Mouse (Mus musculus) limb, embryonic 15.5 days (tissue): ENCODE results near the gene Vwa8. TPM values are rescaled to one million over a fixed set of nuclear protein-coding genes. Genes with fewer than 3 reads are reported as not detected.
A peak's percentile ranks its signal among the peaks of the same experiment; 100 is the strongest.

ENCODE experiments used
- ATAC-seq: fragments of 200-750 bp; cut with Nextera tagmentation; 2 replicates; pipeline ENCODE4 v1.8.0; 2017; ENCODE audit warnings: low read depth, moderate TSS enrichment; ENCODE audit not compliant: insufficient number of reproducible peaks, low FRiP score, low TSS enrichment
- H3K27ac ChIP-seq: fragments of 300-500 bp; sonication (generic); 2 replicates; pipeline ENCODE4 v1.5.1; 2015; ENCODE audit warnings: moderate library complexity, mild to moderate bottlenecking, inconsistent platforms
- H3K27me3 ChIP-seq: fragments of 300-500 bp; sonication (generic); 2 replicates; pipeline ENCODE4 v1.6.1; 2015; ENCODE audit warnings: inconsistent platforms
- H3K36me3 ChIP-seq: fragments of 300-500 bp; sonication (generic); 2 replicates; pipeline ENCODE4 v1.6.1; 2015; ENCODE audit warnings: inconsistent platforms
- H3K4me1 ChIP-seq: fragments of 300-500 bp; sonication (generic); 2 replicates; pipeline ENCODE4 v1.6.1; 2015; ENCODE audit warnings: inconsistent platforms
- H3K4me2 ChIP-seq: fragments of 300-500 bp; sonication (generic); 2 replicates; pipeline ENCODE4 v1.6.1; 2015; ENCODE audit warnings: mild to moderate bottlenecking, inconsistent platforms
- H3K4me3 ChIP-seq: fragments of 300-500 bp; sonication (generic); 2 replicates; pipeline ENCODE4 v1.5.1; 2015; ENCODE audit warnings: mild to moderate bottlenecking, inconsistent platforms
- H3K9ac ChIP-seq: fragments of 300-500 bp; sonication (generic); 2 replicates; pipeline ENCODE4 v1.6.1; 2015; ENCODE audit warnings: inconsistent platforms
- H3K9me3 ChIP-seq: fragments of 300-500 bp; sonication (generic); 2 replicates; pipeline ENCODE4 v1.6.1; 2016; ENCODE audit warnings: inconsistent platforms
- WGBS: fragments of 180-500 bp; shearing (Covaris S2); methylation state at CpG from one replicate; pipeline ENCODE4 v1.1.7; 2015; 5-methylcytosine and 5-hydroxymethylcytosine counted together
- polyA plus RNA-seq: library from polyadenylated mRNA; unstranded; fragments of >200 nt; fragmentation: Nextera tagmentation; extraction: Ambion mirVana; gene quantifications from 2 replicates; pipeline ENCODE4 v1.2.1, GENCODE M21; 2015

Vwa8 gene
- polyA plus RNA-seq, 1 experiment from 2014 or later = 8.9 TPM

- H3K4me3 ChIP-seq = no peak overlapping the region
- H3K4me2 ChIP-seq = no peak overlapping the region
- WGBS = 29% methylated on average over 9 of the region's 9 CpGs
- H3K9me3 ChIP-seq = no peaks in the 10 kb centered on the region
- H3K4me1 ChIP-seq = peaks cover 52% of the 10 kb centered on the region
- no peaks in the 10 kb centered on the region; the same call in 1 of the 2 replicates for H3K27me3 ChIP-seq
- ATAC-seq = peak; percentile 81; the same call in 1 of the 2 replicates
- no peak overlapping the region for H3K9ac ChIP-seq
- peak overlapping the region; percentile 84 for H3K27ac ChIP-seq
- no peaks in the 10 kb centered on the region; the same call in 1 of the 2 replicates for H3K36me3 ChIP-seq
These were observed 351.5 kb downstream of the Vwa8 start for GRCm38 (mm10) chr14:79200133-79200891.

- peak overlapping the region; percentile 84 for H3K27ac ChIP-seq
- no peak overlapping the region for H3K4me2 ChIP-seq
- H3K4me3 ChIP-seq = no peak overlapping the region
- H3K4me1 ChIP-seq = peaks cover 57% of the 10 kb centered on the region
- WGBS = 86% methylated on average over 9 of the region's 9 CpGs
- H3K27me3 ChIP-seq = no peaks in the 10 kb centered on the region; the same call in 1 of the 2 replicates
- no peaks in the 10 kb centered on the region for H3K9me3 ChIP-seq
- no peak overlapping the region for H3K9ac ChIP-seq
- ATAC-seq = no peak
- H3K36me3 ChIP-seq = no peaks in the 10 kb centered on the region; the same call in 1 of the 2 replicates
These were observed 352.0 kb downstream of the Vwa8 start for GRCm38 (mm10) chr14:79200892-79201285.

GRCm38 (mm10) chr14:79202722-79203362 is 354.0 kb downstream of the Vwa8 start:
- Histone ChIP-seq H3K4me2 (no peak overlapping the region), H3K4me1 (peaks cover 64% of the 10 kb centered on the region), H3K4me3 (no peak overlapping the region), H3K27ac (peak overlapping the region; percentile 72), H3K36me3 (no peaks in the 10 kb centered on the region; the same call in 1 of the 2 replicates), H3K9me3 (no peaks in the 10 kb centered on the region), H3K27me3 (no peaks in the 10 kb centered on the region; the same call in 1 of the 2 replicates), H3K9ac (no peak overlapping the region)
- no peak for ATAC-seq
- 56% methylated on average over 4 of the region's 4 CpGs for WGBS

- 14% methylated on average over 12 of the region's 12 CpGs for WGBS
- peaks cover 64% of the 10 kb centered on the region for H3K4me1 ChIP-seq
- H3K4me2 ChIP-seq = 0 out of 2 replicates have a peak overlapping the region, but pooled peaks have one; percentile 2
- peak overlapping the region; percentile 78 for H3K27ac ChIP-seq
- peak; percentile 79 for ATAC-seq
- H3K36me3 ChIP-seq = no peaks in the 10 kb centered on the region; the same call in 1 of the 2 replicates
- no peak overlapping the region; the same call in 1 of the 2 replicates for H3K9ac ChIP-seq
- no peaks in the 10 kb centered on the region for H3K9me3 ChIP-seq
- H3K4me3 ChIP-seq = no peak overlapping the region
- no peaks in the 10 kb centered on the region; the same call in 1 of the 2 replicates for H3K27me3 ChIP-seq
These were observed 354.8 kb downstream of the Vwa8 start for GRCm38 (mm10) chr14:79203496-79204158.

- no peak for ATAC-seq
- WGBS = 90% methylated on average over 7 of the region's 7 CpGs
- H3K27me3 ChIP-seq = no peaks in the 10 kb centered on the region; the same call in 1 of the 2 replicates
- H3K36me3 ChIP-seq = no peaks in the 10 kb centered on the region; the same call in 1 of the 2 replicates
- H3K4me1 ChIP-seq = peaks cover 56% of the 10 kb centered on the region
- H3K4me2 ChIP-seq = no peak overlapping the region
- no peaks in the 10 kb centered on the region for H3K9me3 ChIP-seq
- H3K9ac ChIP-seq = no peak overlapping the region
- peak overlapping the region; percentile 78; the same call in 1 of the 2 replicates for H3K27ac ChIP-seq
- no peak overlapping the region for H3K4me3 ChIP-seq
These were observed 356.0 kb downstream of the Vwa8 start for GRCm38 (mm10) chr14:79204866-79205265.

GRCm38 (mm10) chr14:79206210-79206609 is 357.4 kb downstream of the Vwa8 start:
- H3K9me3 ChIP-seq = no peaks in the 10 kb centered on the region
- no peak overlapping the region for H3K4me3 ChIP-seq
- H3K9ac ChIP-seq = no peak overlapping the region
- WGBS = 40% methylated on average over 11 of the region's 11 CpGs
- H3K27ac ChIP-seq = peak overlapping the region; percentile 9; the same call in 1 of the 2 replicates
- H3K27me3 ChIP-seq = no peaks in the 10 kb centered on the region; the same call in 1 of the 2 replicates
- ATAC-seq = peak; percentile 71; the same call in 1 of the 2 replicates
- no peaks in the 10 kb centered on the region; the same call in 1 of the 2 replicates for H3K36me3 ChIP-seq
- no peak overlapping the region for H3K4me2 ChIP-seq
- peaks cover 44% of the 10 kb centered on the region for H3K4me1 ChIP-seq

- Histone ChIP-seq H3K4me2 (no peak overlapping the region), H3K27ac (no peak overlapping the region), H3K9me3 (no peaks in the 10 kb centered on the region), H3K4me3 (no peak overlapping the region), H3K4me1 (peaks cover 28% of the 10 kb centered on the region), H3K9ac (no peak overlapping the region), H3K36me3 (no peaks in the 10 kb centered on the region; the same call in 1 of the 2 replicates), H3K27me3 (no peaks in the 10 kb centered on the region; the same call in 1 of the 2 replicates)
- ATAC-seq = no peak
These were observed 359.6 kb downstream of the Vwa8 start for GRCm38 (mm10) chr14:79208468-79208867.

GRCm38 (mm10) chr14:79209813-79210212 is 361.0 kb downstream of the Vwa8 start:
- H3K4me2 ChIP-seq = no peak overlapping the region
- H3K36me3 ChIP-seq = no peaks in the 10 kb centered on the region; the same call in 1 of the 2 replicates
- peaks cover 21% of the 10 kb centered on the region for H3K4me1 ChIP-seq
- no peak overlapping the region for H3K4me3 ChIP-seq
- 78% methylated on average over 3 of the region's 3 CpGs for WGBS
- no peaks in the 10 kb centered on the region; the same call in 1 of the 2 replicates for H3K27me3 ChIP-seq
- no peak overlapping the region for H3K27ac ChIP-seq
- H3K9me3 ChIP-seq = no peaks in the 10 kb centered on the region
- H3K9ac ChIP-seq = no peak overlapping the region
- ATAC-seq = no peak

GRCm38 (mm10) chr14:79212380-79212991 is 363.6 kb downstream of the Vwa8 start:
- H3K36me3 ChIP-seq = no peaks in the 10 kb centered on the region
- no peaks in the 10 kb centered on the region for H3K27me3 ChIP-seq
- H3K4me3 ChIP-seq = no peak overlapping the region
- H3K9me3 ChIP-seq = no peaks in the 10 kb centered on the region
- ATAC-seq = no peak
- H3K4me1 ChIP-seq = peaks cover 10% of the 10 kb centered on the region; the same call in 1 of the 2 replicates
- no peak overlapping the region for H3K27ac ChIP-seq
- H3K9ac ChIP-seq = no peak overlapping the region
- 79% methylated on average over 11 of the region's 11 CpGs for WGBS
- no peak overlapping the region for H3K4me2 ChIP-seq

- 93% methylated on average over 6 of the region's 6 CpGs for WGBS
- Histone ChIP-seq H3K27me3 (no peaks in the 10 kb centered on the region), H3K4me2 (no peak overlapping the region), H3K4me1 (peaks cover 10% of the 10 kb centered on the region; the same call in 1 of the 2 replicates), H3K4me3 (no peak overlapping the region), H3K9me3 (no peaks in the 10 kb centered on the region), H3K9ac (no peak overlapping the region), H3K27ac (no peak overlapping the region), H3K36me3 (no peaks in the 10 kb centered on the region)
- no peak for ATAC-seq
These were observed 365.3 kb downstream of the Vwa8 start for GRCm38 (mm10) chr14:79214129-79214528.

- WGBS = 83% methylated on average over 8 of the region's 8 CpGs
- Histone ChIP-seq H3K4me3 (no peak overlapping the region), H3K4me1 (peaks cover 10% of the 10 kb centered on the region; the same call in 1 of the 2 replicates), H3K9ac (no peak overlapping the region), H3K36me3 (no peaks in the 10 kb centered on the region), H3K27ac (peak overlapping the region; percentile 33), H3K9me3 (no peaks in the 10 kb centered on the region), H3K4me2 (no peak overlapping the region), H3K27me3 (no peaks in the 10 kb centered on the region)
- ATAC-seq = no peak
These were observed 365.9 kb downstream of the Vwa8 start for GRCm38 (mm10) chr14:79214660-79215249.
